Comparison of ENCODE assay signal across 31 mouse cellular contexts in the genomic region with DNA sequence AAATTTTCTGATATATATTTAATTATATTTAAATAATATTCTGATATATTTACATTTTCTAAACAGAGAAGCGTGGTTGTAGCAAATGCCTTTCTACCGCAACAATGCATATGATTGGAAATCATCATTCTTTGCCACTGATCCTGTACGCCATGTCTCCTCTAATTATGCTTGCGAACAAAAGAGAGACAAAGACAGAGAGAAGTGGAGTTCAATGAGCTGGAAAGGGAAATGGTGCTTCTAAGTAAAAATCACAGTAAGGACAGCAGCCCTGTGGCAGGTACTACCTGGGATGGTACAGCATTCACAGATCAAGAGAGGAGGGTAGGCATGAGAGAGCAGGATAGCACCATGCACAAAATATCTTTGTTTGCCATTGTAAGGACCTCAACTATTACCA.
"Had no signal": no experiment of that assay in that cellular context is flagged by ENCODE, and none has a peak within 500 bp of the region (broad histone marks: within the 10 kb centered on the region; RNA-seq: fewer than 3 reads in every experiment).

No protein-coding gene starts in this region.

- H3K4me1 ChIP-seq: limb, embryonic 10.5 days; limb, embryonic 12.5 days; limb, embryonic 13.5 days; limb, embryonic 15.5 days; liver, embryonic 12.5 days; liver, embryonic 13.5 days; liver, embryonic 15.5 days; lung, embryonic 15.5 days; megakaryocyte, embryonic 14.5 days; midbrain, embryonic 10.5 days; midbrain, embryonic 12.5 days; midbrain, embryonic 13.5 days; midbrain, embryonic 15.5 days had no signal

- DNase-seq: left cerebral cortex, postnatal 4 days; liver; liver, embryonic 13.5 days; lung, adult 18-20 months; lung, adult 2 months; lung, embryonic 14.5 days; lung, postnatal 10 days; lung, postnatal 14 days; lung, postnatal 36 days; lung, postnatal 4 days; midbrain, embryonic 14.5 days had no signal

- H3K9me3 ChIP-seq: limb, embryonic 10.5 days; limb, embryonic 12.5 days; limb, embryonic 13.5 days; limb, embryonic 15.5 days; liver, embryonic 12.5 days; liver, embryonic 13.5 days; liver, embryonic 15.5 days; lung, embryonic 15.5 days; megakaryocyte, embryonic 14.5 days; midbrain, embryonic 10.5 days; midbrain, embryonic 12.5 days; midbrain, embryonic 13.5 days; midbrain, embryonic 15.5 days had no signal

- H3K27me3 ChIP-seq: limb, embryonic 12.5 days; limb, embryonic 13.5 days; limb, embryonic 15.5 days; liver, embryonic 12.5 days; liver, embryonic 13.5 days; liver, embryonic 15.5 days; lung, embryonic 15.5 days; megakaryocyte, embryonic 14.5 days; midbrain, embryonic 12.5 days; midbrain, embryonic 13.5 days; midbrain, embryonic 15.5 days had no signal

- H3K9ac ChIP-seq: limb, embryonic 12.5 days; limb, embryonic 13.5 days; limb, embryonic 15.5 days; liver, embryonic 12.5 days; liver, embryonic 13.5 days; liver, embryonic 14.5 days; liver, embryonic 15.5 days; lung, embryonic 14.5 days; lung, embryonic 15.5 days; midbrain, embryonic 12.5 days; midbrain, embryonic 13.5 days; midbrain, embryonic 15.5 days had no signal

- H3K27ac ChIP-seq: left cerebral cortex, adult 2 months; limb, embryonic 10.5 days; limb, embryonic 12.5 days; limb, embryonic 13.5 days; limb, embryonic 15.5 days; liver, embryonic 12.5 days; liver, embryonic 13.5 days; liver, embryonic 14.5 days; liver, embryonic 15.5 days; lung, embryonic 15.5 days; macrophage; midbrain, embryonic 10.5 days; midbrain, embryonic 12.5 days; midbrain, embryonic 13.5 days; midbrain, embryonic 15.5 days had no signal

- H3K4me2 ChIP-seq: limb, embryonic 12.5 days; limb, embryonic 13.5 days; limb, embryonic 15.5 days; liver, embryonic 11.5 days; liver, embryonic 12.5 days; liver, embryonic 13.5 days; liver, embryonic 15.5 days; lung, embryonic 14.5 days; lung, embryonic 15.5 days; midbrain, embryonic 11.5 days; midbrain, embryonic 12.5 days; midbrain, embryonic 13.5 days; midbrain, embryonic 15.5 days had no signal

- H3K36me3 ChIP-seq: limb, embryonic 10.5 days; limb, embryonic 12.5 days; limb, embryonic 13.5 days; limb, embryonic 15.5 days; liver, embryonic 12.5 days; liver, embryonic 13.5 days; liver, embryonic 15.5 days; lung, embryonic 15.5 days; midbrain, embryonic 10.5 days; midbrain, embryonic 12.5 days; midbrain, embryonic 13.5 days; midbrain, embryonic 15.5 days had no signal

- H3K4me3 ChIP-seq: left cerebral cortex, adult 2 months; limb, embryonic 10.5 days; limb, embryonic 12.5 days; limb, embryonic 13.5 days; limb, embryonic 15.5 days; liver, embryonic 12.5 days; liver, embryonic 13.5 days; liver, embryonic 15.5 days; lung, embryonic 15.5 days; megakaryocyte, embryonic 14.5 days; midbrain, embryonic 10.5 days; midbrain, embryonic 12.5 days; midbrain, embryonic 13.5 days; midbrain, embryonic 15.5 days; myocyte had no signal

- ATAC-seq: liver, embryonic 12.5 days; lung, postnatal 0 days; midbrain, embryonic 13.5 days; midbrain, embryonic 15.5 days; midbrain, embryonic 16.5 days had no signal
